Mouse (Mus musculus) adrenal gland, postnatal 25 days (tissue): Measurements from ENCODE around the gene Pcyt2. TPM values are rescaled to one million over a fixed set of nuclear protein-coding genes. Genes with fewer than 3 reads are reported as not detected.
"Not testable (repeated sequence)": the region's sequence is repeated elsewhere in the genome, so short reads cannot be mapped to it uniquely, and the experiment has no call there.

Experiments
- DNase-seq: peaks from one replicate; pipeline ENCODE4 v3.0.0; 2021; ENCODE audit warnings: mixed read lengths
- total RNA-seq: library from RNA; stranded (reverse); gene quantifications from 2 replicates; pipeline ENCODE4 v1.2.3, GENCODE M21; 2021

Gene Pcyt2
- total RNA-seq, 1 experiment from 2014 or later = 344 TPM

DNA sequence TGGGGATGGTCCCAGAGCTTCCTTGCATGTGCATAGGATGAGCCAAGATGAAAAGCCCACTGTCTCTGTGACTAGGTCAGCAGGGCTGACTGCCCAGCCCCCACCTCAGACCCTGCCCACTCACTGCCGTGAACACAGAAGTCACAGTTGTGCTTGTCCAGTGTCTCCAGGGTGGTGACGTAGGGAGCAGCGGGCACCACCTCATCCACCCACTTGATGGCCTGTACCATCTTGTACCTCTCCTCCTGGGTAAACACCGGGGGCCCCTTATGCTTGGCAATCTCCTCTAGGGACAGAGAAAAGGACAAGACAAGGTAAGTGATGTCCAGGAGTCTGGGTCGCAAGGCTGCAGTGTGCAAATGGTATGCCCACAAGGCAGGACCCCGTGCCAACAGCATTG is 2.6 kb downstream of the Pcyt2 start:
- no peak for DNase-seq

DNA sequence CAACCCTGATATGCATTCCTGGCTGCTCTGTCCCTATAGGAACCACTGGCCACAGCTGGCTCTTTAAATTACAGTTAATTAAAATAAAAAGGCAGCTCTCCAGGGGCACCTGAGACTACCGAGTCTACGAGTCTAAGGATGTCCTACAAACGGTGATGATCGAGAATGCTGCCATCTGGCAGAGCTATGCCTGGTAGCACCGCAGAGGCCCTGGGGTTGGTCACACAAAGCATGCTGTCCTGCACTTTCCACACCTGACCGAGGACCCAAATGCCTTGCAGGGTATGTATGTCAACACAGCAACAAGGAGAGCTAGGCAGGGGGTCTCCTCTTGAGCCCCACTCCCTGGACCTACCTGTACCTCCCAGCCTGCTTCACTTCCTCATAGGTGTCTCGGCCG is 3.8 kb downstream of the Pcyt2 start:
- DNase-seq = no peak

DNA sequence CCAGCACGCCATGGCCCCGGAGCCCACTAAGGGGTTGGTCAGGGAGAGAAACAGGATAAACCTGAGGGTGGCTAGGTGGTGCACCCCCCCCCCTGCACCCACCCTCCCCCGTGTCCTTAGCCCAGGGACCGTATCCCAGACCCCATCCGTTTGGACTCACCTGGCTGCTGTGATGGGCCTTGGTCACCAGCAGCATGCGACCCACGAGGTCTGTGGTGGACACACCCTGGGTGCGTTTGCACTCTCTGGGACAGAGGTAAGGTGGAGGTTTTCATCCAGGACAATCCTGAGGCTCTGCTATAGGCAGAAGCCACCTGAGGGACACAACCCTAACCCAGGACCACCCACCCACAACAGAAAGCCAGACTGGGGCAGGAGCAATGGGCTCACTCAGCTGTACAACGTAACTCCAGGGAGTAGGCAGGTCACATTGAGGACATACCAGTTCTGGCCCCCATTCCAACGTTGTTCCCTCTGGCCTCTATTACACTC is 4.2 kb downstream of the Pcyt2 start:
- DNase-seq = no peak

DNA sequence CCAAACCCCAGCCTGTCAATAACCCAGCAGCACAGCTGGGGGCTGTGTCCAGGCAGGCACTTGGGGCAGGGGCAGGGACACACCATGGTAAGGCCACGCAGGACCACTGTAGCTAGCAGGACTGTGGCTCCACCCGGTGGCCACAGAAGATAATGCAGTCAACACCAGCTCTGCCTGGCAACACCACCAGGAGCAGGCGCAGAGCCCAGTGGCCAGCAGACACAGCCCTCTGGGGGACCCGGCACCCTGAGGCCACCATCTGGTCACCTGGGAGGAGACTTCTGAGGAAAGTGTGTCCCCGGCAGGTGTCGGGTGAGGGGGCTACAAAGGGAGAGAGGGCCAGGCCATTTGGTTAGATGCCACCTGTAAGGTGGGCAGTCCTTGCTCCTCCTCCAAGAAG is 5.0 kb downstream of the Pcyt2 start:
- DNase-seq = peak; percentile 77

DNA sequence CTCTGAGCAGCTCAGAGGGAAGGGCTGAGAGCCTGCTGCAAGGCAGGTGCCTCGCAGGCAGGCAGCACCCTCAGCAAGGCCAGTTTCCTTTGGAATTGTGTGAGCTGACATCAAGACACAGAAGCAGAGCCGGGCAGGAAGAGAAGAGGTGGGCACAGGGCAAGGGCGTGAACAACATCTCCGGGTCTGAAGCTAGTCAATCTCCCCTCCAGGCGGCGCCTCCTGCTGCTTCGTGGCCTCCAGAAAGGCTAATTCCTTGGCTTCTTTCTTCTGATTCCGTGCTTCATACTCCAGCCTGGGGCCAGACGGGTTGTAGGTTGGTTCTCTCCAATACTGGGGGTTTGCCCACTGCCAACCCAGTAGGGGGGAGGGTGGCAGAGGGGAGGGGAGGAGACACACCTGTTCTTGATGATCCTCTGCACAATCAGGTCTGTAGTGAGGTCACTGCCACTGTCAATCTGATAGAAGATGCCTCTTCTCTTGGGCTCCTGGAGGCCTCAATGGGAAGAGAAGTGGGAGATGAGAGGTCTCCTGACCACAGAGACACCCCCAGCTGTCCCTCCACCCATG is 7.2 kb downstream of the Pcyt2 start:
- no peak for DNase-seq

DNA sequence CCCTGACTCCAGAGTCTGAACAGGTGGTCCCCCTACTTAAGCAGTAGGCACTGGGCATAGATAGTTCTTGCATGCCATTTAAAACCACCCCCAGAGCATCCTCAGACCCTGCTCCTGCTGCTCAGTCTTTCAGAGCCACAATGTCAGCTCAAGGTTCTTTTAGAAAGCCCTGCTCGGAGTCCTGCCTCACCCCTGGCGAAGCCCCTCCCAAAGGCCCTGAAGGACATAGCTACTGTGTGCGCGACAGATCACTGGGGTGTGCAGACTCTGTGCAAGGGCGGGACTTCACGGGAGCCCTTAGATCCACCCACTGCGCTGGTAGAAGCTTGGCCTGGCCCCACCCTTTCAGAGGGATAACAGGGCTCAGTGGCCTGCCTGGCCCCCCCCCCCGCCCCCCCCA is 8.5 kb downstream of the Pcyt2 start:
- DNase-seq = peak; percentile 61

DNA sequence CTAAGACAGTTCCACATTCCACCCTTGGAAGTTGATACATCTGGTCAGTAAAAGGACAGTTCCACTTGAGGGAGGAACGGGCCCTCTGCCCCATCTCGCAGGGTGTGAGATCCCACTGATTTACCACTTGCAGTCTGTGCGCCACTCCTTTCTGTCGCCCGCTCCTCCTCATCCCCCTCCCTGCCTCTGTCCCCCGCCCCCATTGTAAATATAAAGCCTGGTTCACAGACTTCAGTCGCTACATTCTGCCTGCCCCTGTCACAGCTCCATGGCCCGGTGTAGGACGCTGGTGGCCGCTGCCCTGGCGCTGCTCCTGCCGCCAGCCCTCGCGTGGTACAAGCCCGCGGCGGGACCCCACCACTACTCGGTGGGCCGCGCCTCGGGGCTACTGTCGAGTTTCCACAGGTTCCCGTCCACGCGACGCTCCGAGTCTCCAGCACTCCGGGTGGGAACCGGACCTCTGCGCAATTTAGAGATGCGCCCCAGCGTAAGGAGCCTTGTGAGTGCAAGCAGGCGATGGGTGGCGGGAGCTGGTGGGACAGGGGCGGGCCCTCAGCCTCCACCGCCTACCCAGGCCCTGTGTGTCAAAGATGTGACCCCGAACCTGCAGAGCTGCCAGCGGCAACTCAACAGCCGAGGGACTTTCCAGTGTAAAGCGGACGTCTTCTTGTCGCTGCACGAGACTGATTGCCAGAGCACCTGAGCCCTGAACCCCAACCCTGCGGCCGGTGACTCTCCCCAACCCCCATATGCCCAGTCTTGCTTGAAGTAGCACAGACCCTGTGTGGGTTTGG is 9.3 kb downstream of the Pcyt2 start, which contains the start of gene Npb:
Gene Npb (plus strand): TSS at position 237 of the 794 bp plus-strand sequence.
- no peak for DNase-seq

DNA sequence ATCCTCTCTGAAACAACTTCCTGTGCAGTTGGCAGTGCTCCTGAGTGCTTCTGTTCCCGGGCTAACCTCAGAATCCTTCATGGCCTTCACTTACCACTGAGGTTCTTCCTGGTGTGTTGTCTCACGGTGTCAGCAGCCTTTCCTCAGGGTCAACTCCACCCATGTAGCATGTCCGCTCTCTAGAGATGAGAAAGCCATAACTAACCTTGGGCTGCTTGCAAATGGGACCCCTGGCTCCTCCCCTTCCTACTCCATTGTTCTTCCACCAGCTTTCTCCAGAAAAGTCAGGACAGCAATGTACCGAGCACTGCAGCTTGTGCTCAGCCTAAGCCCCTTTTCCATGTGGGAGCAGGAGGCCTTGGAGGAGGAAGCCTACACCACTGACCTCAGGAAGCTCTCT is 11.0 kb downstream of the Pcyt2 start:
- DNase-seq = no peak

DNA sequence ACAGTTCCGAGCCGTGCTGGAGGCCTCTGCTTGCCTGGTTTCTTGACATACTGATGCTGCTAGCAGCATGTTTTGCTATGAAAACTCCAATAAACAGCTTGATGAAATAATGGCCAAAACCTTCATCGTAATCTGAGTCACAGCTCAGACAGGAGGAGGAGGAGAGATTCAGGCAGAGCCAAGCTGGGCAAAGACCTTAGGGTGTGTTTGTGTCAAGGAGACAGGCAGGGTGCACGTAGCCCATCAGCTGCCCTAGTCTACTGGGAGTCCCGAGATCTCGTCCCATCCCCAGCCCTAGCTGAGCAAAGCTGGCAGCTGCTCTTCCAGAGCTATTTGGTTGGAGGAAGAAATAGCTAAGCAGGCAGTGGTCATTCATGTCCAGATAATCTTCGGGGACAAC is 12.1 kb downstream of the Pcyt2 start:
- no peak for DNase-seq

DNA sequence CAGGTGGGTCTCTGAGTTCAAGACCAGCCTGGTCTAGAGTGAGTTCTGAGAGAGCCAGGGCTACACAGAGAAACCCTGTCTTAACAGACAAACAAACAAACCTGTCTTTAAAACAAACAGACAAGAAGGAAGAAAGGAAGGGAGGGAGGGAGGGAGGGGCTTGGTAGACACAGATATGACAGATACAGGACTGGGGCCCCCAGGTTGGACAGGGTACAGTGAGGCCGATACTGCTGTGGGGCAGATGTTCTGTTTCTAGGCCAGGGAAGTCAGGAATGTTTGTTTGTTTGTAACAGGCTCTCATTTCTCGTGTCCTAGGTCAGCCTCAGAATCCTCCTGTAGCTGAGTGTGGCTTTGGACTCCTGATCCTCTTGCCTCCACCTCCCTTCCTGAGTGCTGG is 14.2 kb downstream of the Pcyt2 start:
- DNase-seq = no peak

DNA sequence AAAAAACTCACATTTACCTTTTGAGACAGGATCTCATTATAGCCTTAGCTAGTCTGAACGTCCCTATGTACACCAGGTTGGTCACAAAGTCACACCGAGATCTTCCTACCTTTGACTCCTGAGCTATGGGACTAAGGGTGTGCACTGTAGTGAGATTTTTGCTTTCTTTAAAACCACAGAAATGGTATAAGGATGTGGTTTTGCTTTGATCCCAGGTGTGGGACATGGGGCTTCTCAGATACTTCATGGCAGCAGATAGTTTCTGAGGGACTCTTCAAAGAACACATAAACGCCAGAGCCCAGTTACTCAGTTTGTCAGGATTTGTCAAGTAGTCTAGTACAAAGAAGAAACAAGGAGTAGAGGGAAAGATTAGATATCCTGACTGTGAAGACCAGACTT is 17.0 kb downstream of the Pcyt2 start:
- DNase-seq = no peak

DNA sequence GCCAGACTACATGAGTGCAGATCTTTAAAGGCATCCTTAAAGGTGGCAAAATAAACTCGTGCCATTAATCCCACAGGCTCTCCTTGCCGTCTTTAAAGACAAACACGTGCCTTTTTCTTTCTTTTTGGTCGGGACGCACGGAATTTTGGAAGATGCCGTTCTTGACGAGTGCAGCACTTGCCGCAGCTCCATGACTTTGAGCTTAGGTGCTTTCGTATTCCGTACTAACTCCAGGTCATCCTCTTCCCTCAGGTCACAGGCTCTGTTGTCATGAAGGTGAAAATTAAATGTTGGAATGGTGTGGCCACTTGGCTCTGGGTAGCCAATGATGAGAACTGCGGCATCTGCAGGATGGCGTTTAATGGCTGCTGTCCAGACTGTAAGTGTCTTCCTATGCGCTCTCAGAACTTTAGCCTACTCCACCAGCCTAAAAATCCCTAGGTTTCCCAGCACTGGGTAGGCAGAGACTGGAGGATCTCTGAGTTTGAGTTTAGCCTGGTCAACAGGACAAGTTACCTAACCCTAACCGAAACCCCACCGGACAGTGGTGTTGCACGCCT is 18.7 kb downstream of the Pcyt2 start:
- DNase-seq = no peak

DNA sequence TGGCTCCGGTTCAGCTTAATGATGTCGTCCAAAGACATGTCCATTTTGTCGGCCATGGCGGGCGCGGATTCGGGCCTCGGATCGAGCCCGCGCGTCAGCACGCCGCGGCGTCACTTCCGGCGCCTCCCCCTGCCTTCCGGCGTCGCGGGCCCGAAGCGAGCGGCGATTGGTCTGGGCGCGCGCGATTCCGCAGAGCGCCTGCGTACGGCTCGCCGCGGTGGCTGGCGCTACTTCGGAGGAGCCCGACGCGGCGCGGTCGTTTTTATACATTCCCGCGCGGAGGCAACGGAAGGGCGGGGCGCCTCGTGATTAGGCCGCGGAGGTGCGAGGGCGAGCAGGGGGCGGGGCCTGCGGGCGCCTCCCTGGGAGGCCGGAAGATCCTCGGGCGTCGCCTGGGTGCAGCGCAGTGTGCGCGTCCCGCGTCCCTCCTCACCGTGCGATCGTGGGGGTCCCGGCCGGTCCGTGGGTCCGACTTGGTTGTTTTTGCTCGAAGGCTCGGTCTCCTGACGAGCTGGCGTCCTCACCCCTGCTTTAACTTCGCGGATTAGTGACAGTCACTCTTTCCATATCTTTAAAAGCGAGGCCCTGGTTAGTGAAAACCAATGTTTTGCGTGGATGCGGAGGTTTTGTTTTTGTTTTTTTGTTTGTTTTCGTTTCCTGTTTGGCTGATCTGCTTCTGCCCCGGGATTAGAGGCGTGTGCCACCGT is 19.3 kb downstream of the Pcyt2 start, which contains the start of the genes Alyref and Anapc11:
Gene Alyref (minus strand): TSS at position 83 of the 707 bp plus-strand sequence.
Gene Anapc11 (plus strand): TSS at position 139 of the 707 bp plus-strand sequence.
- peak; percentile 96 for DNase-seq

DNA sequence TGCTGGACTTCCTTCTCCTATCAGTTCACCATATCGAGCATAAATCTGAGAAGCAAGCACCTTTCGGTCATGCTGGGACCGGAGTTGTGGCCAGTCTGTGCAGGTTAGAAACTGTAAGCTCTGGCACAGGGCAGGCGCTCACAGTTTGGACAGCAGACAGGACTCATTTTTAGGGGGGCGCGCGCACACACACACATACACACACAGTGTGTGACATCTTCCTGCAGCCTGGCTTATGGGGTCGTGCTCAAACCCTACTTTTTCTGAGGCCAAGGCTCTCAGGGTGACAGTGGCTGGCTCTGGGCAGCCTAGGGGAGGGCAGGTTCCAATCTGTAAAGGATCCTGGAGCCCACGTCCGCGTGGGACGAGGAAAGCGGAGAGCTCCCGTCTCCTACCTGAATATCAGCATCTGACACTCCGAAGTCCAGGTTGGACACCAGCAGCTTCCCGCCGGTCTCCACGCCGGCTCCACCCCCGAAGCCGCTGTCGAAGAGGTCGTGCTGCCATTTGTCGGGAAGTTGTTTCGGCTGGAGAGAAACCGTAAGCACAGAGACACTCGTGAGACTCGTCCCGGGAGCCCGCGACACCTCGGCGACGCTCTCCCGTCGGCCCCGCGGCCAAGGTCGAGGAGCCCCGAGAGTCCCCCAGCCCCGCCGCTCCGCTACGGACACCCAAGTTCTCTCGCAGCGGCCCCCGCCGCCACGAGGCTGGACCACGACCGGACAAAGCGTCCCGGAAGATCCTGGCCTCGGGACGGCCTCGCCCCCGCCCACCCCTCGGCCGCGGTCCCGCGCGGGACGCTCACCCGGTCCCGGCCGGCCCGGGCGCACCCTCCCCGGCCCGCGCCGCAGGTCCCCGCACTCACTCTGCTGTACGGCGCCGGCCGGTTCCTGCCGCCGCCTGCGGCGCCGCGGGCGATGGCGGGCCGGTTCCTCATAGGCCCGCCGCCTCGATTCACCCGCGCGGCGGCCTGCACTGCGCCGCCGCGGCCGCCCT is 20.2 kb downstream of the Pcyt2 start:
- DNase-seq = peak; percentile 31

DNA sequence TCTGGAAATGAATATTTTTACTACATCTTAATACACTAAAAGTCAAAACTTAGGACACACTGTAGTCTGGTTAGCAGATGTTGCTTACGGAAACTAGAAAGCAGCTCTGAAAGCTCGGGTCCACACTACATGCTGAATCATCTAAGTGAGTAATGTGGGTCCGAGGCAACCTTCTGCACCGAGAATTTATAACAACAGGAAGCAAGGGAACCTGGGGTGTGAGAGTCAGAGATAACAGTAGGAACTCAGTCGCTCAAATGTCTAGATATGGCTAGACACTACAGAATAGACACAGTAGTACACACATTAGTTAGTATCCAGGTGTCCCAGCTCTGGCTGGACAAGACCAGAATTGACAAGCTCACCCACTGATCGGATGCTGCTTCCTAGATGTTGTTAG is 29.2 kb downstream of the Pcyt2 start:
- DNase-seq = no peak

DNA sequence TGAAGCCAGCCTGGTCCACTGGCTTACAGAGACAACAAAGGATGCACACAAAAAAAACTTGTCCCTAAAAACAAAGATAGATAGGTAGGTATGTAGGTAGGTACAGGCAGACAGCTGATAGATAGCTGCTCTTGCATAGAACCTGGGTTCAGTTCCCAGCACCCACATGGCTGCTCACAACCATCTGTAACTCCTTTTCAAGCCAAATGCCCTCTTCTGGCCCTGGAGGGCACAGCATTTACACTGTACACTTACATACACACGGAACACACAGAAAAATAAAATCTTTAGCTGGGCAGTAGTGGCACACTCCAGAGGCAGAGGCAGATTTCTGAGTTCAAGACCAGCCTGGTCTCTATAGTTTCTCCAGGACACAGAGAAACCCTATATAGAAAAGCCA is 33.8 kb downstream of the Pcyt2 start:
- DNase-seq = no peak

DNA sequence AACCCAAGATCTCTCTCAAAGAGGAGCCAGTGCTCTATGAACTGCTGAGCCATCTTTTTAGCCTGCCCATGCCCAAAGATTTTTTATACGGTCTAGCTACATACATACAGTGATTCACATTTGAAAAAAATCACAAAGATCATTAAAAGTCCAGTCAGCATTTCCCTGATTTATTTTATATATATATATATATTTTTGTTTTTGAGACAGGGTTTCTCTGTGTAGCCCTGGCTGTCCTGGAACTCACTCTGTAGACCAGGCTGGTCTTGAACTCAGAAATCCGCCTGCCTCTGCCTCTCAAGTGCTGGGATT is 34.8 kb downstream of the Pcyt2 start:
- DNase-seq = not testable (repeated sequence)

DNA sequence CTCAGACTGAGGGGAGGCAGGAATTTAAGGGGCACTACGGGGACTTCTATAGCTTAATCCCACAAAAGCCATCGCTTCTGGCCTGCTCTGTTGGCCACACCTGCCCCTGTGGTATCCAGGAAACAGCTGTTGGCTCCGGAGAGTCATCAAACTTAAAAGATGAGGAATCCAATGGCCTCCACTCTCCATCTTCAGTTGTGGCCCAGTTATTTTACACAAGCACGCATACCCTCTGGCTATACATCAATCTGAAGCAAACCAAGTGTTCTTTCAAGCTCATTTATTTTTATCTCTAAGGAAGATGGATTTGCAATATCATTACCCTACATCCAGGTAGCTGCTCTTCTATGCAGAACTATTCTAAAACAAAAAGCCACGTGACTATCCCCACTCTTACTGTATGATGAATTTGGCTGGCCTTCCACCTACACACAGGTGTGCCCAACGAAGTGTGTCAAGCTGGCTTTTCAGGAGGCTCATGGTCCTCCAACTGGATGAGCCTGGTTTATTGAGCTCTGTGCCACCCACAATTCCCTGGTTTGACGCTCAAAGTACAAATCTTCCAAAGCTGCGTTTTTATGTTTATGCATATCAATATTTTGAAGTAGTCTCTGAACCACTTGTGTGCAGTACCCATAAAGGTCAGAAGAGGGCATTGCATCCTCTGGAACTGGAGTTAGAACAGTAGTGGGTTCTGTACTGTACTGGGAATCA is 35.3 kb downstream of the Pcyt2 start:
- DNase-seq = no peak

DNA sequence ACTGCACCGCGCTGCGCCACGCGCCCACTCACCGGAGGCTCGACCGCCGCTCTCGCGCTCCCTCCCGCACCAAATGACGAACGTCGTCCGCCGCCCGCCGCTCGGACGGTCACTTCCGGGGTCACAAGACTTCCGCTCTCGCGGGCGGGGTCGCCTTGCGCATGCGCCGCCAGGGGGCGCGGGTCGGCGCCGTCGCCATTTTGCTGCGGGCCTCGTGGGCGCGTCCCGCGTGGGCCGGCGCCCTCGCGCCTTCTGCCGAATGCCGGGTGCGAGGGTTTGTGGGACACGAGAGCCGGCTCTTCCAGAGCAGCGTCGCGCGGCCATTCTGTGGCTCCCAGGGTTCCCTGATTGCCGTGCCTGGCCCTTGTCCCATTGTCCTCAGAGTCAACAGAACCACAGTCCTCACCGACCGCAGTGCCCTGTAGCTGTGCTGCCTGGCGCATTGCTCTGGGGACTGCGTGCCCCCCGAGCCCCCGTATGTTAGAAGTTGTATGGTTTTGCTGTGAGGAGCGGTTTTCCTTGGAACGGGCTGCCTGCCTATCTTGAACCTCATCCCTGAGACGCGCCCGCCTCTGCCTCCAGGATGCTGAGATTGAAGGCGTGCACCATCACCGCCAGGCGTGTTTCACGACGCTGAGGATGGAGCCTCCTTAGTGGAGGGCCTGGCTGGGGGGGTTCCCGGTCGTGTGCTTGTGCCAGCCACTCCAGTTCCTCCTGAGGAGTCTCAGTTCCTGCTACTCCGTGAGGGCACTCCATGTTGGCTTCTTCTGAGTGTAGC is 36.1 kb downstream of the Pcyt2 start, which contains the start of gene Arhgdia:
Gene Arhgdia (minus strand): TSS at position 135 of the 778 bp plus-strand sequence.
- peak; percentile 92 for DNase-seq

DNA sequence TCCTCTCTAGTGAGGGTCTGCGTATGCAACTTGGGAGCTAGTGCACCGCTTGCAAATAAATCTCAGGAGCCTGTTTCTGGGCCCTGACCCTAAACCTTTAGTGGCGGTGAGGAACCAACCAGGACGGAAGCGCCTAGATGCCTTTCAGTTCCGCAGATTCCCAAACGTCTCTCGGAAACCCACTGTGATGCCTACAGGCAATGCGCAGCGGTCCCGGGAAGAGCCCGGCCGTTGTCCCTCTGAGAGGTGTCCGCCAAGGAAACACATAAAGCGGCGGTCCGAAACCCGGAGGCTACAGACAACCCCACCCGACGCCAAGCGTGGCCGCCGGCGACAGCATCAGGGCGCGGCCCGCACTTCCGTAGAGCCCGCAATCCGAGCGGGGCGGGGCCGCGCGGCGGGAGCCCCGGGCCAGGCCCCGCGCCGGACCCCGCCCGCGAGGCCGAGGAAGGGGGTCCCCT is 36.8 kb downstream of the Pcyt2 start:
- peak; percentile 48 for DNase-seq
